Mouse (Mus musculus): Measurements from ENCODE around the gene Vmn1r173. TPM values are rescaled to one million over a fixed set of nuclear protein-coding genes. Genes with fewer than 3 reads are reported as not detected.

Gene Vmn1r173
- not detected for polyA plus RNA-seq (2014; fragmentation: Illumina TruSeq; extraction: RNeasy Lipid Tissue Mini Kit (QIAGEN cat#74804); ENCODE audit: low read depth, low replicate concordance)

DNA sequence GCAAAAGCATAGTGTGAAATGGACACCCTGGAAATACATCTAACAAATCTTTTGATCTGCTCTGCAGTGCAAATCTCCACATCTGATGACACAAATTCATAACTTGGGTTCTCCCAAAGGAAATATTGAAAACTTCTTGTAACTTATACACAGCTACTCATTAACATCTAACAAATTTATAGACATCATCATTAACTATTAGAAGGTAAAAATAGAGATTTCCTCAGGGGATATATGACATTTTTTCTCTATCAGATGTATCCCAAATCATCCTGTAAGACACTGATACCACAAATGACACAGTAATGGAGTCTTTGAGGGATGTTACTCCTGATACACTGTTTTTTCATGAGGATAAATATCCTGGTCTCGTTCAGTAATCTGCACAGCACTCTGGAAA is at the start of gene Vmn1r173:
Gene Vmn1r173, plus strand, starts transcription at position 301 of the 400 bp plus-strand sequence.

DNA sequence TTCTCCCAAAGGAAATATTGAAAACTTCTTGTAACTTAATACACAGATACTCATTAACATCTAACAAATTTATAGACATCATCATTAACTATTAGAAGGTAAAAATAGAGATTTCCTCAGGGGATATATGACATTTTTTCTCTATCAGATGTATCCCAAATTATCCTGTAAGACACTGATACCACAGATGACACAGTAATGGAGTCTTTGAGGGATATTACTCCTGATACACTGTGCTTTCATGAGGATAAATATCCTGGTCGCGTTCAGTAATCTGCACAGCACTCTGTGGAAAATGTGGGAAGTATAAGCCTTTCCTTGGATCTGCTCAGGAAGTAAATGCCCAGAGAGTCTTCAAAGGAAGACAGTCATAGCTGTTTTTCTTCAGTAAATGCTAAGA is 42.5 kb upstream of the Vmn1r173 start, which contains the start of gene Vmn1r172:
Gene Vmn1r172, plus strand, starts transcription at position 301 of the 400 bp plus-strand sequence.

DNA sequence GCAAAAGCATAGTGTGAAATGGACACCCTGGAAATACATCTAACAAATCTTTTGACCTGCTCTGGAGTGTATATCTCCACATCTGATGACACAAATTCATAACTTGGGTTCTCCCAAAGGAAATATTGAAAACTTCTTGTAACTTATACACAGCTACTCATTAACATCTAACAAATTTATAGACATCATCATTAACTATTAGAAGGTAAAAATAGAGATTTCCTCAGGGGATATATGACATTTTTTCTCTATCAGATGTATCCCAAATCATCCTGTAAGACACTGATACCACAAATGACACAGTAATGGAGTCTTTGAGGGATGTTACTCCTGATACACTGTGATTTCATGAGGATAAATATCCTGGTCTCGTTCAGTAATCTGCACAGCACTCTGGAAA is 51.5 kb downstream of the Vmn1r173 start, which contains the start of gene Vmn1r174:
Gene Vmn1r174, plus strand, starts transcription at position 301 of the 400 bp plus-strand sequence.

Other genes with a start within 250 kb of the Vmn1r173 start
- gene Vmn1r167, start 193.5 kb upstream of the Vmn1r173 start, polyA plus RNA-seq (2014; fragmentation: Illumina TruSeq; extraction: RNeasy Lipid Tissue Mini Kit (QIAGEN cat#74804); ENCODE audit: low read depth, low replicate concordance) = not detected
- gene Vmn1r168, start 161.0 kb upstream of the Vmn1r173 start, polyA plus RNA-seq (2014; fragmentation: Illumina TruSeq; extraction: RNeasy Lipid Tissue Mini Kit (QIAGEN cat#74804); ENCODE audit: low read depth, low replicate concordance) = not detected
- not detected for gene Vmn1r169, start 125.2 kb upstream of the Vmn1r173 start, polyA plus RNA-seq (2014; fragmentation: Illumina TruSeq; extraction: RNeasy Lipid Tissue Mini Kit (QIAGEN cat#74804); ENCODE audit: low read depth, low replicate concordance)
- gene Vmn1r170, start 94.5 kb upstream of the Vmn1r173 start, polyA plus RNA-seq (2014; fragmentation: Illumina TruSeq; extraction: RNeasy Lipid Tissue Mini Kit (QIAGEN cat#74804); ENCODE audit: low read depth, low replicate concordance) = not detected
- not detected for gene Vmn1r171, start 70.0 kb upstream of the Vmn1r173 start, polyA plus RNA-seq (2014; fragmentation: Illumina TruSeq; extraction: RNeasy Lipid Tissue Mini Kit (QIAGEN cat#74804); ENCODE audit: low read depth, low replicate concordance)
- not detected for gene Vmn1r172, start 42.4 kb upstream of the Vmn1r173 start, polyA plus RNA-seq (2014; fragmentation: Illumina TruSeq; extraction: RNeasy Lipid Tissue Mini Kit (QIAGEN cat#74804); ENCODE audit: low read depth, low replicate concordance)
- gene Vmn1r174, start 51.6 kb downstream of the Vmn1r173 start, polyA plus RNA-seq (2014; fragmentation: Illumina TruSeq; extraction: RNeasy Lipid Tissue Mini Kit (QIAGEN cat#74804); ENCODE audit: low read depth, low replicate concordance) = not detected
- gene Vmn1r175, start 109.9 kb downstream of the Vmn1r173 start, polyA plus RNA-seq (2014; fragmentation: Illumina TruSeq; extraction: RNeasy Lipid Tissue Mini Kit (QIAGEN cat#74804); ENCODE audit: low read depth, low replicate concordance) = not detected
- not detected for gene Vmn1r176, start 136.7 kb downstream of the Vmn1r173 start, polyA plus RNA-seq (2014; fragmentation: Illumina TruSeq; extraction: RNeasy Lipid Tissue Mini Kit (QIAGEN cat#74804); ENCODE audit: low read depth, low replicate concordance)
- not detected for gene Vmn1r177, start 165.7 kb downstream of the Vmn1r173 start, polyA plus RNA-seq (2014; fragmentation: Illumina TruSeq; extraction: RNeasy Lipid Tissue Mini Kit (QIAGEN cat#74804); ENCODE audit: low read depth, low replicate concordance)
- not detected for gene Vmn1r178, start 191.3 kb downstream of the Vmn1r173 start, polyA plus RNA-seq (2014; fragmentation: Illumina TruSeq; extraction: RNeasy Lipid Tissue Mini Kit (QIAGEN cat#74804); ENCODE audit: low read depth, low replicate concordance)
- not detected for gene Vmn1r179, start 226.3 kb downstream of the Vmn1r173 start, polyA plus RNA-seq (2014; fragmentation: Illumina TruSeq; extraction: RNeasy Lipid Tissue Mini Kit (QIAGEN cat#74804); ENCODE audit: low read depth, low replicate concordance)
- gene Vmn1r180, start 249.9 kb downstream of the Vmn1r173 start, polyA plus RNA-seq (2014; fragmentation: Illumina TruSeq; extraction: RNeasy Lipid Tissue Mini Kit (QIAGEN cat#74804); ENCODE audit: low read depth, low replicate concordance) = not detected

Data from kidney, adult 10 weeks (tissue).